Mouse (Mus musculus) cerebellum, postnatal 36 days (tissue): ENCODE data around the gene Ndufaf2.

ENCODE experiments used
- DNase-seq, 2 experiments: peaks; one replicate each; pipeline ENCODE4 v3.0.0; 2021 to 2022; ENCODE audit warnings: mixed read lengths in 2 of 2

Ndufaf2 gene

DNA sequence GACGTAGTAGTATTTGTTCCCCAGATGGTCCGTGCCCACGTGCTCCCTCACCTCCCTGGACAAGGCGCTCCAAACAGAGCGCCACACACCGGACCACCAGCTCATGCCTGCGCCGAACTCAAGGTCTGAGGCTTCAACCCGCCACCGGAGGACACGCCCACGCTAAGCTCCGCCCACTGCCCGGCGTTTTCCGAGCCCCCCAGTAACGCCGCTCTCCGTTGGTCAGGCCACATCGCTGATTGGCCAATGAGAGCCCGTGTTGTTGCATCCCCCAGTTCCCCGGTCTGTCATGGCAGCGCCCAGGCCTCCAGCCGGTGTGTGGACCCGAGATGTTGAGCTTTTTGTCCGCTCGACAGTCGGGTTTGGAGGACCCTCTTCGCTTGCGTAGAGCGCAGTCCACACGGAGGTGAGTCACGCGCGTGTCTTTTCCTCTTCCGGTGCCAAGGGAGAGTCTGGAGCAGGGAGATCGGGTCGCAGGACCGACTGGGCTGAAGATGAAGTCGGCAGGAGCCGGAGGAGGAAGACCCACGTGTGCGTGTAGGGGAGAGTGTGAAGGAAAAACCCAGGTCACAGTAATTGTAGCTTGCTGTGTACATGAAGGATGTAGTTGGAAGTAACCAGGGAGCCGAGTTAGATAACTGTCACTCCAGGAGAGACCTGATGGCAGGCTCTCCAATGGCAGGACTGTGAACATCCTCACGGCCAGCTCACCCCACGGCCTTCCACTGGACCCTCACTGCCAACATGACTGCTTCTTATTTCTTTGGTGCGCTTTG, at the start of gene Ndufaf2, which contains the start of gene Ercc8:
Ndufaf2 (minus strand) TSS at position 159 of the 776 bp plus-strand sequence.
Ercc8 (plus strand) TSS at position 267 of the 776 bp plus-strand sequence.
- DNase-seq: peak; percentile 96 to 97

DNA sequence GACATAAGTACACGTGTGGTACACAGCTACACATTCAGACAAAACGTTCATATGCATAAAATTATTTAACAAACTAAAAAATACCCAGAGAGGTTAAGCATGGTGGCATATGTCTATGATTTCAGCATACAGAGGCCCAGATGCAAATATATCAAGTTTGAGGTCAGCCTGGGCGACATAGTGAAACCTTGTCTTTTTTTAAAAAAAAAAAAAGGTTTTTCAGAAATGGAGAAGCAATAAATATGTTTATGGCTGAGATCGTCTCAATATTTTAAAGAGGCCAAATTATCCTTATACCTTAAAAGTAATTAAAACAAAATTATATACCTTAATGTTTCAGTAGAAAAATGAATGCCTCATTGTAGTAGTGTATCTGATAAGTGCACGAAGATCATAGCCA, 49.7 kb upstream of the Ndufaf2 start:
- no peak for DNase-seq

DNA sequence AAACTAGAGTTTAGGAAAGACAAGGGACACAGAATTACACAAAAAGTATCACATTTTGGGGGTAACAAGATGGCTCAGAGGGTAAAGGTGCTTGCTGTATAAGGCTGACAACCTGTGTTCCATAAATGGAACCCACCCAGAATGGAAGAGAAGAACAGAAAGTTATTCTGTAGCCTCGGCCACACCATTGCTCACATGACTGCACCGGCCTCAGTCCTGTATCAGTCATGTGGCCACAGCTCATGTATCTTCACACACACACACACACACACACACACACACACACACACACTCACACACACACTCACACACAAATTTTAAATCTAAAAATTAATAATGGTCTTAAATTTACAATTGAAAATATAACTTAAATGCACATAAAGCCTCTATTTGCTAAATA, 49.0 kb upstream of the Ndufaf2 start:
- no peak for DNase-seq

DNA sequence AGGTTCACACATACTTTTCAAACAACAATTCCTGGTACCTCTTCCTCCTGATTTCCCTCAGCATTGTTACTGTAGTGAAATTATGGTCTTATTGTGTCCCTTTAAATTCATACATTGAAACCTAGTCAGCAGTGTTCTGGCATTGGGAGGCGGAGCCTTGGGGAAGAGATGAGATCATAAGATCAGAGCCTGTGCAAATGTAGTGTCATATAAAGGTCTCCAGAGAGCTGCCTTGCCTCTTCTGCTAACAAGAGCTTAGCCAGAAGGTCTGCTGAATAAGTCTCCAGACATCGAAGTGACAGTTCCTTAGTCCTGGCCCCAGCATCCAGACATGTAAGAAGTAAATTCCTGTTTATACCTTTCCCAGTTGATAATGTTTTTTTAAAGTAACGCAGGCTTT, 46.4 kb upstream of the Ndufaf2 start:
- DNase-seq: no peak

DNA sequence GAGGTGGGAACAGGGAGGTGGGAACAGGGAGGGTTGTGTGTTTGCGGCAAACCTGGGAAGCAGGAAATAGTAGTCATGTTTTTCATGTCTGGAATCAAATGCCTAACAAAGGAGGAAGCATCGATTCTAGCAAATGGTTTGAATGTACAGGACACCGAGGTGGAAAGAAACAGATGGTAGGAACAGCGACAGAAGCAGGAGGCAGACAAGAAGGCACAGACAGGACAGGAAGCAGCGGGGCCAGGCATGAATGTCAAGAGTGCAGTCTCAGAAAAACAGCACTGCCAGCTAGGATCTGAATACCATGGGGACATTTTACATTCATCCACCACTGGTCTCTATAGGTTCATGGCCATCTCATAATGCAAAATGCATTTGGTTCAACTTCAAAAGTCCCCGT, 37.1 kb upstream of the Ndufaf2 start:
- DNase-seq: peak; percentile 14 to 24

DNA sequence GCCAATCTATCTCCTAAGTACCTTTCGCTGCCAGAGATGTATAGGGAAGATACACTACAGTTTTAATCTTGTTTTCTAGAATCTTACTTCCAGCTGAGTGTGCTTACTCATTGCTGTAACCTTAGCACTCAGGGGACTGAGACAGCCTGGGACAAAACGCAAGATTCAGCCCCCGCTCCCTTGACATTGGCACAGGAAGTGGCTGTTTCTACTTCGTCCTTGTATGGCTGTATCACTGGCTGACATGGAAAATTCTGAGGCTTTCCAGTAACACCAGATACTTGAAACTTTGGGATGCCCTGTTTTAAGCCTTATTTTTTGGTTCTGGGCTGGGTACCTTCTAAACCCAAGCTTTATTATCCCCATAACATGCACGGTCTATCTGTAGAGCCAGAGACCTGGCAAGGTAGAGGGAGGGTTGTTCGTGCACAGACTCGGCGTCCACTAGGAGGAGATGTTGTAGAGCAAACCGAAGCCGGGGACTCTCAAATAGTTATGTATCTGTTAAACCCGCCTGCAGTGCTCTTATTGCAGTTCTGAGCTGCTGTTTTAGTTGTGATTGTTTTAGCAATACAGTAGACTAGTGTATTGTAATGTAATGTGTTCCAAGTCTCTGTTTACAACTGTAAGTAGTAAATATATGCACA, 32.8 kb upstream of the Ndufaf2 start:
- peak in 1 of 2 experiments; percentile 36 for DNase-seq

DNA sequence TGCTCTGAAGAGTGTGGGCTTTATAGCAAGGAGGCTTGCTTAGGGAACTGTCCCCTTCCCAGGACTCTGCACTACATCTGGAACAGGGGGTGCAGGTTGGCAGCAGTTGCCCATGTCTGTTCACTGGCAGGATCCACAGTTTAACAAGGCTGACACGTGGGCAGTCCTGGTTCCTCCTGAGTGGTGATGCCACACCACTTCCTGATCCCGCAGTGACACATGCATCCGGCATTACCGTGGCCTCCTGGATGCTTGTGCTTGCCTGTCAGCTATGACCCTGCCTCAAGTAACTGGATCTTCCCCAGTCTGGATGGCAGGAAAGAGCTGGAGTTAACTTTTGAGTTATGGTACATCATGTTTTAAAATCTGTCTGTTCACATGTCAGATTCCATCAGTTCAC, 29.6 kb upstream of the Ndufaf2 start:
- no peak for DNase-seq

DNA sequence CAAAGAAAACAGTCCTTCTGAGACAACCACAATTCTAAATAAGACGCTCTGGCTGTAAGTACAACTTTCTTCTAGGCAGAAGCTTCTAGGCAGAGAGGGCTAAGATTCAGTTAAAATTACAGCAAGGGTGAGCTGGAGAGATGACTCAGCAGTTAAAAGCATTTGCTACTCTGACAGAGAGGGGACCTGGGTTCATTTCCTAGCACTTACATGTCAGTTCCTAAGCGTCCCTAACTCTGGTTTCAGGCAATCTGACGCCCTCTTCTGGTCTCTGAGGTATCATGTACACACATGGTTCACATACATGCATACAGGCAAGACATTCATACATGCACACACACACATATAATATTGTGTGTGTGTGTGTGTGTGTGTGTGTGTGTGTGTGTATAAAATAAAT, 27.1 kb upstream of the Ndufaf2 start:
- DNase-seq: no peak

DNA sequence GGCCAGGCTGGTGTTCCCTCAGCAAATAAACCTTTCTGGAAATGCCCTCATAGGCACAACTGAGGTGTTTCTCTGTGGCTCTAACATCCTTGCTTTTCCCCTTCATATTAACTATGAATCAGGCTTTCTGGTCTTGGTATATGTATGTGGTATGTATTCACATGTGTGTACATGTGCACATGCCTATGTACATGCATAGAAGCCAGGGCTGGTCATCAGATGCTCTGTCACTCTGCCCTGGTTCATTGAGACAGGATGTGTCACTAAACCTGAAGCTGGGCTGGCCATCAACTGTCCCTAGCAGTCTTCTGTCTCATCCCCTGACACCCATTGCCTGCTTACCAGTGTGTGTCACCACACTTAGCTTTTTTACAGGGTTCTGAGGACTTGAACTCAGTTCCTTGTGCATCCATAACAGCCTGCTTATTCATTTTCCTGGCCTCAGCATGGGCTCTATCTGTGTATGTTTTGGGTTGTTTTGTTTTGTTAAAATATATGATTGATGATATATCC, 26.4 kb upstream of the Ndufaf2 start:
- DNase-seq: no peak

DNA sequence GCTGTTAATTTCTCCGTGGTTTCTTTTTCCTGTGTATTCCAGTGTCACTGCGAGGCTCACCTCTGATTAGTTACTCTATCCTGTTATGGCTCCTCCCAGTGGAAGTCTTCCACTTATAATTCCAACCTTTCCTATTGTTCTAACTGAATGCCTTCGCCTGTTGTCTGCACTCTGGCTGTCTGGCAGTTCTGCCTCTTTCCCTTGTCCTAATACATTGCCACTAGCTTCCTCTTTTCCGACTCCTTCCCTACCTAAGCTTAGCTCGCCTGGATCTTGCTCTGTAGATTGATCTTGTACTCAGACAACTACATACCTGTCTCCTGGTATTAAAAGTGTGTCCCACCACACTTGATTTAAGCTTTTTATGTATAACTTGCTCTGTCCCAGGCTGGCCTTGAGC, 22.4 kb upstream of the Ndufaf2 start:
- DNase-seq: no peak

DNA sequence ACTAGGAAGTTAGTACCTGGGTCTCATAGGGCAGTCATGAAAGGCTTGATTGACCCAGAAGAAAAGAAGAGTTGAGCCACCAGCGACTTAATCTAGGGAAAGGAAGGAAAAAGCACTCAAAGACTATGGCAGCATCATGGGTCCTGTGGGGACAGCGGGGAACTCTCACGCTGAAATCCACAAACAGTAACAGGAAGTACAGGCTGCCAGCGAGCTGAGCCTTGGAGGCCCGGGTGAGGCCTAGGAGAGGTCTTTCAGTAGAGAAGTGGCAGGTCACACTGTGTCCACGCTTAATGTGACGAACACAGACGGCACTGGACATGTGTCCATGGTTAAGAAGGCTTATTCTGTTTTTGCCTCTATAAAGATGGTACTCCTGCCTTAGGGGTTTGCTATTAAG, 21.2 kb upstream of the Ndufaf2 start:
- no peak for DNase-seq

DNA sequence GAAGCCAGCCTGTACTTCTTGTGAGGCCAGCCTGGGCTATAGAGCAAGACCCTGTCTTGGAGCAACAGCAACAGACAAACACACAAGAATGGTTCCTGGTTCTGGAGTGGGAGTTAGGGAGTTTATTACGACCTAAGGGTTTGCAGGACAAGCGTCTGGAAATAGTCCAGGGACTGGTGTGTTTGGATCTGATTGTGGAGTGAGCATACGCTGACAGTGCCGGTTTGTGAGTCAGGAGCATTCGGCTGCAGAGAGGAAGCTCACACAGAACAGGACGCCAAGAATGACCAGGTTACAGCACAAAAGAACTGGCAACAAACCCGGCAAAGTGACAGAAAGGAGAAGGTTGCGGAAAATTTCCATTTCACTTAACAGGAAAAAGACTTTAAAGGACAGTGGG, 12.1 kb upstream of the Ndufaf2 start:
- DNase-seq: peak; percentile 62 to 74

DNA sequence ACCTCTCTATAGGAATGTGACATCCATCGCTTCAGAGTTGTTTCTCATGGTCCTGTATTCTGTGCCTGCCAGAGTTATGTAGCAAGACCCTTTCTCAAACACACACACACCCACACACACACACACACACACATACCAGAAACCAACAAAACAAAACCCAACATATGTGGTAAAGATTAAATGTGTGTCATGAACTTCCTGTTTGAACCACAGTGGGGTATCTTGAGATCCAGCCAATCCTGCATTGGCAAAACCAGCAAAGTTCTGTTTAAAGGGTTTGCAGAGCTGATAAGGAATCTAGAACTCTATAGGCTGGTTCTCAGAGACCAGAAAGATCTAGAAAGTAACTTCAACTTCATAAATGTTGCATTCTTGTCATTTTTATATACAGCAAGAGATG, 11.6 kb upstream of the Ndufaf2 start:
- DNase-seq: no peak

DNA sequence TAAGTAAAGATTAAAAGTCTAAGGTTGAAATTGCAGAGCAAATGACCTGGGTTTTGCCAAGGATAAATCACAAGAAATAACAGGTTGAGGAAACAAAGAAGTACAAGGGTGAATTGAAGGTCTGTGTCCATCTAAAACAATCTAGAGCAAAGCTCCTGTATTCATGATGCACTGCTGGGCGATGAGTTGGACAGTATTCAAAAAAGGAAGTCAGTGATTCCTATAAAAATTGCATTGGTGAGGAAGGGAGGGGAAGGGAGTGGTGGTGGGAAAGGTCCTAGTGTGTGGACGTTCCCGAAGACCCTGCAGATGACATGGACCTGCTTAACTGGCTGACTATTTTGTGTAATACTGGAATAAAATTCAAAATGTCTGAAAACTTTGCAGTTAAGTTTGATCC, 6.2 kb upstream of the Ndufaf2 start:
- peak in 1 of 2 experiments; percentile 29 for DNase-seq

DNA sequence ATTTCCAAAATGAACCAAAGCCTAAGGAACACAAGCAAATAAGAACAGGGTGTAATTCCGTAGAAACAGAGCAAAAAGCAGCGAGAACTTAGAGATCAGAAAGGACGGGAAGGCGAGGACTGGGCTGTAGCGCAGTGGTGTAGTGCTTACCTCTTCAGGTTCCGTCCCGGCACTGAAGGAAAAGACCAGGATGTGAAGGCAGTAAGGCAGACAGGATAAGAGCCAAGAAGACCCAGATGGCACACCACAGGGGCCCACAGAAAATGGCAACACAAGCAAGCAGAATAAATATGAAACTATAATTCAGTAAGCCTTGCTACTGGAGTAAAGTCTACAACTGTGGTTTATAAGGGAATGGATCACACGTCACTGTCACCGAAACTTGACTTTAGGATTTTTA, 5.5 kb upstream of the Ndufaf2 start:
- DNase-seq: peak; percentile 93 to 97

DNA sequence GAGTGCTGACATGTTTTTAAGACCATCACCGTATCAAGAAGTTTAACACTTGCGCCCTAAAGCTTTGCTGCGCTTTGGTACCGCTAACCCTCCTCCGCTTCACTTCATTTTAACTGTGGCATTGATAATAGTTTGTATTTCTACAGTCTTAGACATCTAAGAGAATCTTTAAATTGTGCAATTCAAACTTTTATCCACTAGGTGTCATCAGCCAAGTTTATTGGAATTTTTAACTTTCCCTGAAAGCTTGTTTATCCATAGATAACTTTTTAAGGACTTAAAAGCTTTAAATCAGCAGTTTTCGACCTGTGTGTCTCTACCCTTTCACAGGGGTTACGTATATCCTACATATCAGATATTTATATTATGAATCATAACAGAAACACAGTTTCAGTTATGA, 1.5 kb upstream of the Ndufaf2 start:
- DNase-seq: no peak

DNA sequence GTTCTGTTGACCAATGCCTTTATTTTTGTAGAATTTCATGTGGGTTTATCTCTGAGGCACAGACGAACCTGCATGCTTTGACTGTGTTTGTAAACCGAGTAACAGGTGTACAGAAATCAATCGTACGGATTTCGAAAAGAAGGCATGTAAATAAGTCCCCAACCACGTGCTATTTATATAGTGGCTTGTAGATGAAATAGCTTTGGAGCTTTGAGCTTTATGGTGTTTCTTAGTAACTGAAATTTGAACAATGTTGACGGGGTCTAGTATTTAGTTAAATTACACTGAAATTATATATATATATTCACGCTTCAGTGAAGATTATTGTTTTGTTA, 785 bp upstream of the Ndufaf2 start:
- no peak for DNase-seq

DNA sequence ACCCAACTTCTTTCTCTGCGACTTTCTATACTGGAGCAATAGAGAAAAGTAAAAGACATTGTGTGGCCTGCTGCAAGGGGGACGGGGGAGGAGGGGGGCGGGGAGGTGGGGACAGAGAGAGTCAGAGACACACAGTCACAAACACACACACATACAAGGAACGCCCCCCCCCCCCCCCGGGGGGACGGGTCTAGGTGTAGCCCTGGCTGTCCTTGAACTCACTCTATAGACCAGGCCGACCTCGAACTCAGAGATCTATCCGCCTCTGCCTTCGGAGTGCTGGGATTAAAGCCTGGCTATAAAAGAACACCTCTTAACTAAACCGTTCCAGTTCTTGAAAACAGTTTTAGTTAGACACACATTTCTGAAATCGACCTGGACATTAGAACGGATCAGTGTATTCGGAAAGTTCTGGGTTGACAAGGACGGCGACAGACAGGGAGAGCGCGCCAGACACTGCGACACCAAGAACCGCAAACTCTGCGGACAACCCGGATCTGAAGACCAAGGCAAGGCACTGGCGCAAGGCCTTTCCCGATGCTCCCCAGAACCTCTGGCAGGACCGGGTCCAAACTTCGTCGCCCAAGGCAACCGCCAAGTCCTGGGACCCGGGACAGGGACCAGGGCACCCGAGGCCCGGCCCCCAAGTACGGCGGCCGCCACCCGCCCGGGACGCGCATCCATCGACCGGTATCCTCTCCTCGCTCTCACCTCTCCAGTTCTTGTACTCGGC, 525 bp downstream of the Ndufaf2 start:
- DNase-seq: no peak

DNA sequence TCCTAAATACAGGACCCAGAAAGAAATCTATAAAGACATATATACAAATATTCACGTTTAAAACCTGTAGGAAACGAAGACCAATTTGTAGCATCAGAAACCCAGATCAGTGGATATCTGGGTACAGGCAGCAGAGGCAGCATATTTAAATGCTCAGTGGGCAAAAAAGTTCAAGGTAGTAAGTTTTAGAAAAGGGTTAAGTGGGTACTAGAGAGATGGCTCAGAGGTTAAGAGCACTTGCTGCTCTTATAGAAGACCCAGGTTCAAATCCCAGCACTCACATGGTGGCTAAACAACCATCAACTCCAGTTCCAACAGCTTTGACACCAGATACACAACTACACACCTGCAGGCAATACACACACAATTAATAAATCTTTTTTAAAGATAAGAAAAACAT, 1.3 kb downstream of the Ndufaf2 start:
- DNase-seq: no peak

DNA sequence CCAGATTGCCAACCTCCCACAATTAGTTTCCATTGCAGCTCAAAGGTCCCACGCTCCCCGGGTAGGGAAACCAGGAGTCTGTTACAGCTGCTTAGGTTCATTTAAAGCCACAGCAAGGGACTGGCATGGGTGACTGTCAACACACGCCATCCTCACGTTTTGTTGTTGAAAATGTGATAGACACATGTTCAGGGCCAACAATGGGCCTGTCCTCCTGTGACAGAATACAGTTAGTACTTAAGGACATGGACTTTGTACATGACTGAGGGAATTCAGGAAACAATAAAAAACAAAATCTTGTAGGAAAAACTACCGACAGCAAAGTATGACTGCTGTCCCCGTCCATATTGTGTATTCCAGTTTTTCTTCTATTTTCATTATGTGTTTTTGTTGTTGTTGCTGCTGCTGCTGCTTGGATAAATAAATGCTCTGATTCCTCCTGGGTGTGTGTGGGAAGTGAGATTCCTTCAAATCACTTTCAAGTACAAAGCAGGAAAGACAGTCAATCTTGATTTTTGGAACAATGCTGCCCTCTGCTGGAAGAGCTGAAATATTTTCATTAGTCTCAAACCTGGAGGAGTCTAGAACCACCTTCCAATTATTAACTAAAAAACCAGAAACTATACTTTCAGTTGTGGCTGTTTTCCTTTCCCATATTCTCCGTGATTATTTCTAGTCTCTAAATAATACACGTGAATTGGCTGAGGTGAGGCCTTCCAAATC, 5.6 kb downstream of the Ndufaf2 start:
- DNase-seq: peak in 1 of 2 experiments; percentile 44

DNA sequence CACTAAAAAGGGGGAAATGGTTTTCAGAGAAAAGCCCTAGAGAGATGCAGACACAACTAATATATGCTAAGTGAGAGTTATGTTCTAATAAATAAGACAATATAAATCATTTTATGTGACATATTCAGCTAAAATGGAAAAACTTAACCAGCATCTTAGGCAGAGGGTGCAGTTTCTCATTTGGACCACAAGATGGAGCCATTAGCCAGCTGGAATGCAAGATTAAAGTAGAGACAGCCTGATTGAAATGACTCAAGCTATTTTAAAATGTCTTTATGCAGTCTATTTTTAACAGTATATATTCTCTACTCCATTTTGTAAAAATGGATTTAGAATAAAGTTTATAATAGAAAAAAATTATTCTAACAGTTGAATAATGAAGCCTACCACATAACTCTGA, 6.6 kb downstream of the Ndufaf2 start:
- DNase-seq: no peak

DNA sequence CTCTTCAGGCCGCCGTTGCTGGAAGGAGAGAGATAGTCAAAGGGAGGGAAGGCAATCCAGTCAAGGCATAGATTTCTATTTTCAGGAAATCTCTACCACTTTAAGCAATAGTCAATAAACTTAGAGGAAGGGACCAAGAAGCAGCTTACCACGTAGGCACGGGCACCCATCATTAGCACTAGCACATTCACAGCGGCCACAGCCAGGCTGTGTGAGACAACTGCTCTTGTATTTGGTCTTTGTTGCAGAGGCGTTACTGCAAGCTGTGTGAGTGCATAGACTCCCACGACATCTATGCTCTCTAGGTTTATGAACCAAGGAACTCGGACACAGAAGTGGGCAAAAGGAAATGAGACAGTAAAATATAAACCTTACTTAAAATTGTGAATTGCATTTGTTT, 14.3 kb downstream of the Ndufaf2 start:
- DNase-seq: no peak

DNA sequence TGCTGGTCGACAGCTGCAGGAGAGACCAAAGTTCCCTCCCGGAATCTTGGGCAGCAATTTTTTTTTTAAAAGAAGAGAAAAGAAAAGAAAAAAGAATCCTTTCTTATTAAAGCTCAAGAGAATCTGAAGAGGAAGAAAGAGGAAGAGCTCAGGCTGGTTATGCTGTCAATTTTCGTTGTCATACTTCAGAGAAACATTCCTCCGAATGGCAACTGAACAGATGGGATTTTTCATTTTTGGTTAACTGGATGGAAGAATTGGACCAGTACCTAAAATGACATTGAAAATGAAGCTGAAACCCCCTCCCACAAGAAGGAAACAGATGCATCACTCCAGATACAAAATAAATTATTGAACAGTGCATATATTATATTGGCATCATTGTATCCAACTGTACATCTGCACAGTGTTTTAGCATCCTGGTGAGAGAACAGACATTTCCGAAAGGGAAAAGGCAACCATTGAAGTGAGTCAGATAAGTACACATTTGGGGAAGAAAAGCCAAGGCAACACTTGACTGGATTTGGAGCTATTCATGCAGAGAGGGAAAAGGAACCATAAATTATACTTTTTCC, 19.9 kb downstream of the Ndufaf2 start:
- DNase-seq: no peak
